Mouse (Mus musculus) embryo, embryonic 10 days (tissue): ENCODE results near the gene Syt8.

Experiments
- DNase-seq: peaks from one replicate; pipeline ENCODE4 v3.0.0-alpha.2; 2015; ENCODE audit warnings: low spot score

Syt8 gene

DNA sequence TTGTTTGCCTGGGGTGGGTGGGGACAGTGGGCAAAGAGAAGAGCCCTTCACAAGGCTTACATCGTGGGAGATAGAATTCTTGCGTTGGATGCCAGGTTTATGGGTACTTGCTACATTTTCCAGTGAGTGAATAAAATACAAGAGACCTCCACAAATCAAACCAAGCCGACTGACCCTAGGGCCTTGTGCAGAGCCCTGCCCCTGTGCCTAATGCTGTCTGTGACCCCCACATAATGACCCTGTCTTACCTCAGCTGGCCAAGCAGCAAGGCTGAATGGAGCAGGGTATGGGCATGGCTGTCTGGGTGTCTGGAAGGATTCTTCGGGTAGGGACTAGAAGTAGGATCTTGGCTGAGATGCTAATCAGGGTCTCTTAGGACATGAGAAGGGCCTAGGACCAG is 11.6 kb downstream of the Syt8 start:
- DNase-seq: no peak

DNA sequence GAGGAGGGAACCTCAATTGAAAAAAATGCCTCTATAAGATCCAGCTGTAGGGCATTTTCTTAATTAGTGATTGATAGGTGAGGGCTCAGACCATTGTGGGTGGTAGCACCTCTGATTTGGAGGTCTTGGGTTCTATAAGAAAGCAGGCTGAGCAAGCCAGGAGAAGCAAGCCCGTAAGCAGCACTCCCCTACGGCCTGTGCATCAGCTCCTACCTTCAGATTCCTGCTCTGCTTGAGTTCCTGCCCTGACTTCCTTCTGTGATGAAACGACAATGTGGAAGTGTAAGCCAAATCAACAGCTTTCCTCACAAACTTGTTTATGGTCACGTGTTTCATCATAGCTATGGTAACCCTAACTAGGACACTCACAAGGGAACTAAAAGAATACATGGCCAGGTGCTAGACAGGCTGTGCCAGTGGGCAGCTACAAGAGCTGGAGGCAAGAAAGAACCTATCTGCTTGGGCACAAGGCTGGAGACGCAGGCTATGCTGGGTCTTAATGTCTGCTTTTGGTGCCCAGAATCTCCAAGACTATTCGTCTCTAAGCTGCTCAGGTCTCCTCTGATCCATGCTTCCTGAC is 14.5 kb downstream of the Syt8 start:
- no peak for DNase-seq

- DNase-seq: no peak
These were observed 20.1 kb downstream of the Syt8 start for GRCm38 (mm10) chr7:142454706-142455105.

DNA sequence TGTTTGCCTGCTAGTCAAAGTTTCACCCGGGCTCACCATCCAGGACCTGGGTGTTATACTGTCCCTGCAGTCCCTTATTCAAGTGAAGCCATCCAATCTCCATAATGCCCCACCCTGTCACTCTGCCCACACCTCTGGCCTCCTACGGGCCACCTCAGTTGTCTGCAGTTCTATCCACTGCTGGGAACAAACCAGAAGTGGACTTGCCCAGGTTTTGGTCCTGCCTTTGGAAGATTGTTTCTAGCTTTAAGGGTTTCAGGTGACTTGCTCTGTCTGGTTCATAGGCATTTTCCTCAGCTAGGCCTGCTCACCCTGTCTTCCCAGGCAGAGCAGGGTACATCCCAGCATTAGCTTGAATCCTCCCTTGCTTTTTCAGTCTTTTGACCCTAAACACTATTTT is 20.6 kb downstream of the Syt8 start:
- no peak for DNase-seq

- DNase-seq: no peak
These were observed 22.2 kb downstream of the Syt8 start for GRCm38 (mm10) chr7:142456806-142457205.

- DNase-seq: peak; percentile 73
These were observed 22.7 kb downstream of the Syt8 start for GRCm38 (mm10) chr7:142457227-142457811.

GRCm38 (mm10) chr7:142458026-142458425 is 23.4 kb downstream of the Syt8 start:
- DNase-seq: peak; percentile 80

- DNase-seq: no peak
These were observed 24.1 kb downstream of the Syt8 start for GRCm38 (mm10) chr7:142458676-142459298.

GRCm38 (mm10) chr7:142459299-142459691 is 24.6 kb downstream of the Syt8 start:
- no peak for DNase-seq

- no peak for DNase-seq
These were observed 26.0 kb downstream of the Syt8 start, which contains the start of gene Lsp1 for GRCm38 (mm10) chr7:142460636-142461077. Gene Lsp1 (plus strand): TSS chr7:142460809.

GRCm38 (mm10) chr7:142461446-142461845 is 26.8 kb downstream of the Syt8 start:
- DNase-seq: no peak

DNA sequence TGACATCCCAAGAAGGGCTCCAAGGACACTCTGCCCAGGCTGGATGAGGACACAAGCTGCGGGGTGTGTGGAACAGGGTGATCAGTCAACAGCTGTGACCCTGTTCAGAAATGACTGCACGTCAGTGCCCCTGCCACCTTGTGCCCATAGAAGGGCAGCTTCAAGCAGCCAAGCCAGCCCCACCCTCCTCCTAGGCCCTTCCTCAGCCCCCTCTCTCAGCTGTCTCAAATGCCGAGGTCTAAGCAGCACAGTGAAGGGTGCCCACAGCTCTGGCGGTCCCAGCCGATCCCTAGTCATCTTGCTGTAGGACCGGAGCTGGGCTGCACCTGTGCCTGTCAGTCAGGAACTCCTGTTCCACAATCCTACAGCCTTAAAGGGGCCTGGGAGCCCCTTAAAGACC is 27.5 kb downstream of the Syt8 start:
- no peak for DNase-seq

DNA sequence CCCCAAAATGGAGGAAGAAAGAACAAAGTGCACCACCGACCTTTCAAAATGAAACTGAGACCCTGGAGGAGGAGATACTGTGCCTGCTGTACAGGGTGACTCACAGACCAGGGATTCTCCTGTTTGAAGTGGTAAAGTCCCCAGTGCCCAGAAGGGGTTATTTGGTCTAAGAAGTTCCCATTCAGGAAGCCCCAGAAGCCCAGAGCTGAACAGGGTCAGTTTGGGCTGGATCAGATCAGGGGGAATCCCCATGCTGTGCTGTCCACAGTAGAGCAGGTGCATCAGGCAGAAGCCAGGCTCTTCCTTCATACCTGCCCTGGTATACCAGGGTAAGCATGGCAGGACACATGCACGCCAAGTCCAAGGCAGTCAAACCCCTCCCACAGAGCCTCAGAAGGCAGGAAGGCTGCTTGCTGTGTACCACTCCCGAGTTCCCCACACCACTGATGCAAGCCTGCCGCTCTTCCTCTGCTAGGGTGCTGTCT is 28.0 kb downstream of the Syt8 start:
- no peak for DNase-seq

DNA sequence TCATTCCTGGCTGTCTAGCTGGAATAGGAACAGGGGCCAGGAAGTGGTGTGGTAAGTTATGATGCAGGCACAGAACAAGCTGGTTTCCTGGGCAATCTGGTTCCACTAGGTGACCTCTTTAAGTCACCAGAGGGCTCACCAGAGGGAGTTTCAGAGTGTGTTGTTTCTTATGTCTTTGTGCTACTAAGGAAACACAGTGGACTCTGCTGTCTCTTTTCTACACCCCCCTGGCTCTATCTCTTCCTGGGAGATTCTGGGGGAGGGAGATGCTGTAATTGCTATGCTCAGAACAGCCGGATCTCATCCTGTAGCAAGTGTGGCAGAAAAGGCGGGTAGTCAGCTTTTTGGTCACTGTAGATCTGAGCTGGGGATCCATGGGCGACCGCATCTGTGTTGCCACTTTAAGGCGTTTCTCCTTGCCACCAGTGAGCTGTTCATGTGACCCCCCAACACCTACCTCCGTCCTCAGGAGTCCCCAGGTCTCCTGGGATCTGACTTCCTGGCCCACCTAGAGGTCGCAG is 35.6 kb downstream of the Syt8 start:
- no peak for DNase-seq

DNA sequence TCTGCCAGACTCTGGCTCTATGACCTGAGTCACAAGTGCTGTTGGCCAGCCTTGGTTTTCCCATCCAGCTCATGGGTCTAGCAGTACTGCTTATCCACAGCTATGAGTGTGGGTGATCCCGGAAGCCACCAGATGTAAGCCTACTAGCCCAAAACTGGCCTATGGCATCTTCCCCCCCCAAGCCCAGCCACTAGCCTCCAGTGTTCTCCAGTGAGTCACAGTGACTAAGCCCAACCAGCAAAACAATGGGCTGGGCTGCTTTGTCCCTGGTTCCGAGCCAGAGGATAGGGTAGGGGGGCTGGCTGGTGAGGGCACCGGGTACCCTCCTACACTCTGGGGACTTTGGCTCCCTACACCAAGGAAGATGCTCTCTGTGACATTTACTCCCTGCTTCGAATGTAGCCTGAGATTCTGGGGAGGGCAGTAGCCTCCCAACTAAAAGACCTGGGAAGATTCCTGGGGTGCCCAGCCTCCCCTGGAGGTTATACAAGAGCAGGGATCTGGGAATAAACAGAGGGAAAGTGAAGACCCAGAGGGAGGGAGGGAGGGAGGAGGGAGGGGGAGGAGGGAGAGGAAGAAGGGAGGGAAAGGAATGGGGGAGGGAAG is 36.3 kb downstream of the Syt8 start:
- peak; percentile 83 for DNase-seq

GRCm38 (mm10) chr7:142471414-142471861 is 36.8 kb downstream of the Syt8 start:
- peak; percentile 42 for DNase-seq

- DNase-seq: peak; percentile 75
These were observed 37.4 kb downstream of the Syt8 start for GRCm38 (mm10) chr7:142471884-142472570.

GRCm38 (mm10) chr7:142472936-142473335 is 38.3 kb downstream of the Syt8 start:
- no peak for DNase-seq

GRCm38 (mm10) chr7:142473476-142473875 is 38.8 kb downstream of the Syt8 start:
- no peak for DNase-seq

DNA sequence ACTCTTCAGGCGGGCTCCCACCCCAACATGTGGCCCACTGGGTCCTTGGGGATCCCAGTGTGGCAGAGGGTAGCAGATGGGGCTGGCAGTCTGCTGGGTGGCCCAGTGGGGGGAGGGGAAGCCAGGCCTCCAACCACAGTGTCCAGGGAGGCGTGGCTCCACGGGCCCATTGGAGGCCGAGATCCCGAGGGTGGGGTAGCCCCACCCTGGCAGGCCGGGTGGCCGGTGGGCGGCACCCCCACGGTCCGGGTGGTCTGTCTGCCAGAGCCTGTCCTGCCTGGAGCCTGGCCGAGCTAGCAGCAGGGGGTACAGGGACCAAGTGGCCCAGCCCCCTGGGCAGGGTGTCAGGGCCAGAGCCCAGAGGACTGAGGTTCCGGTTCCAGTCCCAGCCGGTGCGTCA is 40.1 kb downstream of the Syt8 start:
- no peak for DNase-seq

GRCm38 (mm10) chr7:142475641-142476040 is 41.0 kb downstream of the Syt8 start:
- no peak for DNase-seq

DNA sequence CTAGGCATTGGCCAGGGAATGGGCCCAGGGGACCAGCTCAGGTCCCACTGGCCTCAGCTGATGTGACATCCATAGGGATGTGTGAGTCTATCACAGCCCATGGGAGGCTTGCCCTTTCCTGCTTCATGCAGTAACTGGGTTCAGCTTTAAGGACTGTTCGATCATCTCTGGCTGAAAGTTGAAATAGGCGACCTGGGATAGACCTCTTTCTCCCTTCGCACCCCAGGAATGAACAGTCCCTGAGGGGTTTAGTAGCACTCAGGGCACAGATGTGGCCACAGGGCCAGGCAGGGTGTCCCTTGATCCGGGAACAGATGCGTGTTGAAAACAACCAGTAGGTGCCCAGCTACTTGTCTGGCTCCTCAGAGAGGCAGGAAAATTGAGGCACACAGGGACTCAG is 41.6 kb downstream of the Syt8 start:
- DNase-seq: no peak
